Mouse (Mus musculus) heart, embryonic 11.5 days (tissue): Measurements from ENCODE around the gene Lrrc59. TPM values are rescaled to one million over a fixed set of nuclear protein-coding genes. Genes with fewer than 3 reads are reported as not detected.

ENCODE experiments used
- polyA plus RNA-seq: library from polyadenylated mRNA; unstranded; fragments of >200 nt; fragmentation: Nextera tagmentation; extraction: Ambion mirVana; gene quantifications from 2 replicates; pipeline ENCODE4 v1.2.1, GENCODE M21; 2014

Lrrc59 gene
- polyA plus RNA-seq, 1 experiment from 2014 or later = 137 TPM

Other genes with a start within 250 kb of the Lrrc59 start
- 0.34 and 0.96 TPM in 2 replicates for gene Abcc3, start 236.8 kb upstream of the Lrrc59 start, polyA plus RNA-seq
- 2.7 and 4.3 TPM in 2 replicates for gene Cacna1g, start 155.6 kb upstream of the Lrrc59 start, polyA plus RNA-seq
- 0.15 TPM in 1 of 2 replicates, not detected in the other for gene Spata20, start 143.6 kb upstream of the Lrrc59 start, polyA plus RNA-seq
- 8.2 and 9.1 TPM in 2 replicates for gene Epn3, start 129.8 kb upstream of the Lrrc59 start, polyA plus RNA-seq
- gene Mycbpap, start 108.0 kb upstream of the Lrrc59 start, polyA plus RNA-seq = 9.1 and 9.9 TPM in 2 replicates
- 2.6 and 4.6 TPM in 2 replicates for gene Rsad1, start 80.5 kb upstream of the Lrrc59 start, polyA plus RNA-seq
- gene Chad, start 64.7 kb upstream of the Lrrc59 start, polyA plus RNA-seq = 0.21 TPM in 1 of 2 replicates, not detected in the other
- gene Acsf2, start 27.9 kb upstream of the Lrrc59 start, polyA plus RNA-seq = 4.3 and 4.7 TPM in 2 replicates
- 128 and 136 TPM in 2 replicates for gene Mrpl27, start 24.0 kb downstream of the Lrrc59 start, polyA plus RNA-seq
- gene Eme1, start 24.2 kb downstream of the Lrrc59 start, polyA plus RNA-seq = 17.5 and 17.9 TPM in 2 replicates
- gene Xylt2, start 47.7 kb downstream of the Lrrc59 start, polyA plus RNA-seq = 9.0 and 11.9 TPM in 2 replicates
- gene Gm11541, start 74.7 kb downstream of the Lrrc59 start, polyA plus RNA-seq = not detected in 2 replicates
- gene Cdc34b, start 112.0 kb downstream of the Lrrc59 start, polyA plus RNA-seq = 0.13 TPM in 1 of 2 replicates, not detected in the other
- not detected in 2 replicates for gene Tmem92, start 152.9 kb downstream of the Lrrc59 start, polyA plus RNA-seq